Mouse (Mus musculus) liver, embryonic 14.5 days (tissue): ENCODE measurements around the gene Neurod1. TPM values are rescaled to one million over a fixed set of nuclear protein-coding genes. Genes with fewer than 3 reads are reported as not detected.

Experiments
- ATAC-seq: fragments of 200-750 bp; cut with Nextera tagmentation; 2 replicates; pipeline ENCODE4 v1.8.0; 2017; ENCODE audit warnings: moderate number of reproducible peaks, mild to moderate bottlenecking, moderate library complexity; ENCODE audit not compliant: insufficient read depth
- DNase-seq, 3 experiments: peaks; one replicate each; pipeline ENCODE4 v3.0.0-alpha.2; 2012 to 2013; ENCODE audit warnings: low read depth in 3 of 3, low spot score in 3 of 3
- H3K27ac ChIP-seq: fragments of 300-500 bp; sonication (generic); 2 replicates; pipeline ENCODE4 v1.5.1; 2014; ENCODE audit warnings: moderate library complexity, mild to moderate bottlenecking, control low read depth, inconsistent platforms
- H3K27me3 ChIP-seq: fragments of 300-500 bp; sonication (generic); 2 replicates; pipeline ENCODE4 v1.6.1; 2014; ENCODE audit warnings: mild to moderate bottlenecking, low read length, moderate library complexity; ENCODE audit not compliant: control insufficient read depth, insufficient read depth
- H3K36me3 ChIP-seq: fragments of 300-500 bp; sonication (generic); replicated peaks from 2 replicates; pipeline ENCODE4 v1.6.1; 2014; ENCODE audit warnings: low read depth; ENCODE audit not compliant: control insufficient read depth, insufficient read depth
- H3K4me1 ChIP-seq, 2 experiments: fragments of 200-500 bp in 1 of 2; fragments of 300-500 bp in 1 of 2; sonication (generic) in 1 of 2; replicated peaks; 2 replicates each; pipeline ENCODE4 v1.6.1; 2012 to 2014; ENCODE audit warnings: antibody characterized with exemption in 1 of 2, inconsistent platforms in 1 of 2, low read length in 1 of 2; ENCODE audit not compliant: control insufficient read depth in 2 of 2, insufficient read depth in 2 of 2
- H3K4me2 ChIP-seq: fragments of 300-500 bp; sonication (generic); 2 replicates; pipeline ENCODE4 v1.6.1; 2014; ENCODE audit warnings: low read depth, mild to moderate bottlenecking, control low read depth, moderate library complexity
- H3K4me3 ChIP-seq, 2 experiments: fragments of 200-500 bp in 1 of 2; fragments of 300-500 bp in 1 of 2; sonication (generic) in 1 of 2; 2 replicates each; pipeline ENCODE4 v1.5.1; 2012 to 2014; ENCODE audit warnings: low read depth in 2 of 2, low read length in 2 of 2, mild to moderate bottlenecking in 2 of 2, control low read depth in 1 of 2, inconsistent platforms in 1 of 2, moderate library complexity in 1 of 2; ENCODE audit not compliant: insufficient read depth in 1 of 2
- H3K9ac ChIP-seq: fragments of 300-500 bp; sonication (generic); replicated peaks from 2 replicates; pipeline ENCODE4 v1.6.1; 2014; ENCODE audit warnings: mild to moderate bottlenecking, control low read depth, moderate library complexity
- H3K9me3 ChIP-seq: fragments of 300-500 bp; sonication (generic); 2 replicates; pipeline ENCODE4 v1.6.1; 2016; ENCODE audit warnings: low read length, mixed read lengths; ENCODE audit not compliant: control insufficient read depth
- CTCF ChIP-seq: IDR thresholded peaks from 2 replicates; pipeline ENCODE4 v1.5.1; 2016; ENCODE audit warnings: antibody characterized with exemption, low read depth, control low read depth
- EP300 ChIP-seq: IDR thresholded peaks from 2 replicates; pipeline ENCODE4 v1.6.1; 2016; ENCODE audit warnings: antibody characterized with exemption, low read depth
- WGBS: fragments of 180-500 bp; shearing (Covaris S2); extraction: QIAGEN DNeasy Blood & Tissue Kit; methylation state at CpG from one replicate; pipeline ENCODE4 v1.1.7; 2014; ENCODE audit not compliant: insufficient replicate concordance; 5-methylcytosine and 5-hydroxymethylcytosine counted together
- polyA plus RNA-seq, 2 experiments: library from polyadenylated mRNA; depleted of rRNA in 1 of 2; stranded (reverse) in 1 of 2; unstranded in 1 of 2; fragments of >200 nt; fragmentation: Nextera tagmentation in 1 of 2; extraction: Ambion mirVana in 1 of 2; gene quantifications; 2 replicates each; pipeline versions ENCODE4 v1.2.1 to v1.2.3; 2012 to 2014

Neurod1 gene
- polyA plus RNA-seq, 2 experiments, result 0.01 TPM; not detected in 1

GRCm38 (mm10) chr2:79450684-79451394 lies 5.7 kb downstream of the Neurod1 start:
- Histone ChIP-seq H3K27me3 (peaks cover 22% of the 10 kb centered on the region), H3K36me3 (no peaks in the 10 kb centered on the region), H3K9ac (no peak overlapping the region), H3K4me3 (no peak overlapping the region), H3K27ac (no peak overlapping the region), H3K4me2 (no peak overlapping the region), H3K9me3 (no peaks in the 10 kb centered on the region), H3K4me1 (no peaks in the 10 kb centered on the region)
- 52% methylated on average over 4 of the region's 4 CpGs for WGBS
- no peak for TF ChIP-seq EP300
- no peak for TF ChIP-seq CTCF
- ATAC-seq, result no peak
- DNase-seq, result no peak

- no peaks in the 10 kb centered on the region for H3K9me3 ChIP-seq
- H3K4me1 ChIP-seq, result no peaks in the 10 kb centered on the region
- H3K27ac ChIP-seq, result no peak overlapping the region
- no peak overlapping the region for H3K4me3 ChIP-seq
- no peak for TF ChIP-seq EP300
- TF ChIP-seq CTCF, result no peak
- H3K36me3 ChIP-seq, result no peaks in the 10 kb centered on the region
- peaks cover 8% of the 10 kb centered on the region for H3K27me3 ChIP-seq
- H3K4me2 ChIP-seq, result no peak overlapping the region
- 49% methylated on average over 4 of the region's 4 CpGs for WGBS
- ATAC-seq (no peak), DNase-seq (no peak)
- H3K9ac ChIP-seq, result no peak overlapping the region
Measured at GRCm38 (mm10) chr2:79449371-79449770, 7.2 kb downstream of the Neurod1 start.

GRCm38 (mm10) chr2:79447198-79447597 lies 9.4 kb downstream of the Neurod1 start:
- Histone ChIP-seq H3K9ac (no peak overlapping the region), H3K27ac (no peak overlapping the region), H3K4me1 (no peaks in the 10 kb centered on the region), H3K4me3 (no peak overlapping the region), H3K36me3 (no peaks in the 10 kb centered on the region), H3K27me3 (no peaks in the 10 kb centered on the region), H3K4me2 (no peak overlapping the region), H3K9me3 (no peaks in the 10 kb centered on the region)
- 50% methylated on average over 1 of the region's 1 CpGs for WGBS
- DNase-seq, result no peak
- TF ChIP-seq CTCF (no peak), EP300 (no peak)
- ATAC-seq, result no peak

GRCm38 (mm10) chr2:79443861-79444620 lies 12.5 kb downstream of the Neurod1 start:
- H3K27me3 ChIP-seq, result no peaks in the 10 kb centered on the region
- WGBS, result 56% methylated on average over 3 of the region's 3 CpGs
- no peak overlapping the region for H3K27ac ChIP-seq
- no peaks in the 10 kb centered on the region for H3K4me1 ChIP-seq
- H3K9me3 ChIP-seq, result no peaks in the 10 kb centered on the region
- TF ChIP-seq CTCF, result no peak
- TF ChIP-seq EP300, result no peak
- ATAC-seq (no peak), DNase-seq (no peak)
- no peak overlapping the region for H3K4me3 ChIP-seq
- no peak overlapping the region for H3K4me2 ChIP-seq
- no peaks in the 10 kb centered on the region for H3K36me3 ChIP-seq
- H3K9ac ChIP-seq, result no peak overlapping the region

GRCm38 (mm10) chr2:79443401-79443800 lies 13.2 kb downstream of the Neurod1 start:
- H3K27me3 ChIP-seq, result no peaks in the 10 kb centered on the region
- H3K36me3 ChIP-seq, result no peaks in the 10 kb centered on the region
- 75% methylated on average over 2 of the region's 2 CpGs for WGBS
- no peaks in the 10 kb centered on the region for H3K9me3 ChIP-seq
- no peaks in the 10 kb centered on the region for H3K4me1 ChIP-seq
- TF ChIP-seq CTCF, result no peak
- no peak for TF ChIP-seq EP300
- H3K4me3 ChIP-seq, result no peak overlapping the region
- no peak overlapping the region for H3K27ac ChIP-seq
- H3K9ac ChIP-seq, result no peak overlapping the region
- H3K4me2 ChIP-seq, result no peak overlapping the region
- DNase-seq (no peak), ATAC-seq (no peak)
